Mouse (Mus musculus) erythroblast, adult 5-6 weeks (primary cell): ENCODE measurements around the gene Gpr152. TPM values are rescaled to one million over a fixed set of nuclear protein-coding genes. Genes with fewer than 3 reads are reported as not detected.
A peak's percentile ranks its signal among the peaks of the same experiment; 100 is the strongest.
"Not testable (repeated sequence)": the region's sequence is repeated elsewhere in the genome, so short reads cannot be mapped to it uniquely, and the experiment has no call there.

ENCODE experiments used
- ATAC-seq: replicated peaks from 2 replicates; pipeline ENCODE4 v1.8.0; 2016; ENCODE audit warnings: moderate number of reproducible peaks, mild to moderate bottlenecking, moderate TSS enrichment, inconsistent platforms; ENCODE audit not compliant: poor library complexity, low FRiP score, severe bottlenecking
- total RNA-seq, 2 experiments: library from RNA; stranded (forward) in 1 of 2; stranded (reverse) in 1 of 2; fragments of 150-400 nt in 1 of 2; fragments of 200-764, 138-1000 nt in 1 of 2; gene quantifications; 2 replicates each; pipeline versions ENCODE4 v1.2.3 to v1.2.4; 2015 to 2017; ENCODE audit warnings: low replicate concordance in 2 of 2

Gpr152 gene
- total RNA-seq, 2 experiments from 2014 or later = not detected

GRCm38 (mm10) chr19:4106654-4107053, 32.9 kb upstream of the Gpr152 start:
- ATAC-seq = no peak

- no peak for ATAC-seq
These were observed 31.1 kb upstream of the Gpr152 start for GRCm38 (mm10) chr19:4108535-4108934.

- no peak for ATAC-seq
These were observed 27.3 kb upstream of the Gpr152 start for GRCm38 (mm10) chr19:4112063-4112960.

- ATAC-seq = peak; percentile 88
These were observed 26.3 kb upstream of the Gpr152 start for GRCm38 (mm10) chr19:4113186-4113805.

GRCm38 (mm10) chr19:4113806-4114230, 25.8 kb upstream of the Gpr152 start:
- peak; percentile 27 for ATAC-seq

GRCm38 (mm10) chr19:4114551-4114950, 25.0 kb upstream of the Gpr152 start:
- no peak for ATAC-seq

- no peak for ATAC-seq
These were observed 24.4 kb upstream of the Gpr152 start for GRCm38 (mm10) chr19:4115144-4115543.

GRCm38 (mm10) chr19:4115816-4116215, 23.8 kb upstream of the Gpr152 start:
- no peak for ATAC-seq

- no peak for ATAC-seq
These were observed 22.6 kb upstream of the Gpr152 start for GRCm38 (mm10) chr19:4117006-4117405.

- no peak for ATAC-seq
These were observed 21.2 kb upstream of the Gpr152 start for GRCm38 (mm10) chr19:4118350-4118749.

GRCm38 (mm10) chr19:4119716-4120487, 19.7 kb upstream of the Gpr152 start:
- no peak for ATAC-seq

GRCm38 (mm10) chr19:4120496-4120895, 19.1 kb upstream of the Gpr152 start:
- no peak for ATAC-seq

GRCm38 (mm10) chr19:4121097-4121805, 18.3 kb upstream of the Gpr152 start:
- peak; percentile 76 for ATAC-seq

- ATAC-seq = not testable (repeated sequence)
These were observed 17.7 kb upstream of the Gpr152 start for GRCm38 (mm10) chr19:4121896-4122295.

- ATAC-seq = no peak
These were observed 16.9 kb upstream of the Gpr152 start for GRCm38 (mm10) chr19:4122411-4123370.

- ATAC-seq = no peak
These were observed 15.2 kb upstream of the Gpr152 start for GRCm38 (mm10) chr19:4124432-4124831.

GRCm38 (mm10) chr19:4125268-4125667, 14.3 kb upstream of the Gpr152 start:
- not testable (repeated sequence) for ATAC-seq
